Mouse (Mus musculus): Measurements from ENCODE around the gene Accs. TPM values are rescaled to one million over a fixed set of nuclear protein-coding genes. Genes with fewer than 3 reads are reported as not detected.

Gene Accs
- polyA plus RNA-seq, 1 experiment from 2014 or later, result 8.8 TPM

DNA sequence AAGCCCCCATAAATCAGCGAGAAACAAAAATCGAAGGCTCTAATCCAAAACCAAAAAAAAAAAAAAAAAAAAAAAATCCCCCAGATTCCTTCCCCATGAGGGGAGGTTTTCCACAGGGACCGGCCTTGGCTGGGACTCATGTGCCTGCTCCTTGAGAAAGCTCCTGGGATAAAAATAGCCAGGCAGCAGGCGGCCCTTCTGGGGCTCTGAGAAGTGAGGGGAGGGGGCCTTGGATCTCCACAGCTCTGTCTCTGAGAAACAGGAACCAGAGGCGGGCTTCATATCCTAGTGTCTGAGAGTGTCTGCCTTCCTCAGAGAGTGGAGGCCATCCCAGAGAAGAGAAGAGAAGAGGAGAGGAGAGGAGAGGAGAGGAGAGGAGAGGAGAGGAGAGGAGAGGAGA is 27.3 kb upstream of the Accs start:
- no peak overlapping the region for H3K4me2 ChIP-seq
- H3K9me3 ChIP-seq, result no peaks in the 10 kb centered on the region
- WGBS, result 63% methylated on average over 5 of the region's 5 CpGs
- no peak overlapping the region for H3K9ac ChIP-seq
- no peak for ATAC-seq (ENCODE audit: insufficient number of reproducible peaks, insufficient read depth, low FRiP score, low TSS enrichment, low read depth)
- peaks cover 24% of the 10 kb centered on the region for H3K4me1 ChIP-seq
- no peak overlapping the region for H3K27ac ChIP-seq
- no peaks in the 10 kb centered on the region for H3K36me3 ChIP-seq
- H3K27me3 ChIP-seq, result 0 out of 2 replicates have a peak, but pooled peaks cover 3% of the 10 kb centered on the region
- H3K4me3 ChIP-seq, result no peak overlapping the region

GRCm38 (mm10) chr2:93874606-93875005 is 24.9 kb upstream of the Accs start:
- H3K9me3 ChIP-seq, result no peaks in the 10 kb centered on the region
- H3K4me3 ChIP-seq, result no peak overlapping the region
- peaks cover 26% of the 10 kb centered on the region for H3K4me1 ChIP-seq
- ATAC-seq (ENCODE audit: insufficient number of reproducible peaks, insufficient read depth, low FRiP score, low TSS enrichment, low read depth), result no peak
- WGBS, result 89% methylated on average over 3 of the region's 3 CpGs
- H3K27me3 ChIP-seq, result 0 out of 2 replicates have a peak, but pooled peaks cover 3% of the 10 kb centered on the region
- no peaks in the 10 kb centered on the region for H3K36me3 ChIP-seq
- no peak overlapping the region for H3K9ac ChIP-seq
- H3K4me2 ChIP-seq, result no peak overlapping the region
- no peak overlapping the region for H3K27ac ChIP-seq

GRCm38 (mm10) chr2:93874227-93874514 is 24.4 kb upstream of the Accs start:
- H3K4me2 ChIP-seq, result no peak overlapping the region
- no peaks in the 10 kb centered on the region for H3K36me3 ChIP-seq
- 0 out of 2 replicates have a peak, but pooled peaks cover 3% of the 10 kb centered on the region for H3K27me3 ChIP-seq
- H3K9me3 ChIP-seq, result no peaks in the 10 kb centered on the region
- no peak overlapping the region for H3K27ac ChIP-seq
- H3K4me3 ChIP-seq, result no peak overlapping the region
- H3K9ac ChIP-seq, result no peak overlapping the region
- no peak for ATAC-seq (ENCODE audit: insufficient number of reproducible peaks, insufficient read depth, low FRiP score, low TSS enrichment, low read depth)
- H3K4me1 ChIP-seq, result peaks cover 26% of the 10 kb centered on the region
- 22% methylated on average over 2 of the region's 2 CpGs for WGBS

DNA sequence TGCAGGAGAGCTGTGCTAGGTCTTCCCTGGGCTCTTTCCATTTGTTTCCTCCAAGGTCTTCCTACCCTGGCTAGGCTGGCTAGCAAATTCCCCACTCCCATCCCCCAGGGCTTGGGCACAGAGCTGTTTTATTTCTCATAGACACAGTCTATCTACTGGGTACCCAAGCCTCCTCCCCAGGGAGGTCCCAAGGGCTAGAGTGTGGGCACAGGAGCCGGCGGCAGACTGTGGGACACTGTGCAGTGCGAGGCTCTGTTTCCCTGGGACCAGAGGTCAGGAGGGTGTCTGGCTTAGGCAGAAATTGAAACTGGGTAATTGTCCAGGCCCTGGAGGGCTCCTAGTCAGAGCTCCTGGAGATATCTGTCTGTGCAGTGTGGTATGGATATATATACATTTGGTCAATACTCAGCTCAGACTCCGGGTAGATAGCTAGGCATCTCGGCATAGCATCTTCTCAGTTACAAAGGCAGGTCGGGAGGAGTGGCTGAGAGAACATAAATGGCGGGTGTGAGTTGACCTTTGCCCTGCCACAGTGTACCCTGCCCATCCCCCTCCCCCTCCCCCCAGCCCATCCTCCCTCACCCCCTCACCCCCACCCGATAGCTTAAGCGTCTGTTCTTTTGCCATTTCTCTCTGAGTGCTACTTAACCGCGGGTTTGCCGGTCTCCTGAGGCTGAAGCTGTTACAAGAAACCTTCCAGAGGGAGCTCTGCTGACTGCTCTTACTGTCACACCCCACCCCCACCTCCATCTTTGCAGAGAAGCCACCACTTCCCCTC is 23.9 kb upstream of the Accs start:
- Histone ChIP-seq H3K27me3 (0 out of 2 replicates have a peak, but pooled peaks cover 7% of the 10 kb centered on the region), H3K9me3 (no peaks in the 10 kb centered on the region), H3K27ac (no peak overlapping the region), H3K9ac (no peak overlapping the region), H3K4me3 (no peak overlapping the region), H3K4me1 (peaks cover 26% of the 10 kb centered on the region), H3K36me3 (no peaks in the 10 kb centered on the region), H3K4me2 (no peak overlapping the region)
- 7% methylated on average over 12 of the region's 12 CpGs for WGBS
- no peak for ATAC-seq (ENCODE audit: insufficient number of reproducible peaks, insufficient read depth, low FRiP score, low TSS enrichment, low read depth)

GRCm38 (mm10) chr2:93872257-93872656 is 22.5 kb upstream of the Accs start:
- Histone ChIP-seq H3K27ac (peak overlapping the region; percentile 44; the same call in 1 of the 2 replicates), H3K36me3 (no peaks in the 10 kb centered on the region), H3K27me3 (0 out of 2 replicates have a peak, but pooled peaks cover 7% of the 10 kb centered on the region), H3K9ac (no peak overlapping the region; the same call in 1 of the 2 replicates), H3K9me3 (no peaks in the 10 kb centered on the region), H3K4me2 (no peak overlapping the region), H3K4me1 (peaks cover 26% of the 10 kb centered on the region), H3K4me3 (no peak overlapping the region)
- no peak for ATAC-seq (ENCODE audit: insufficient number of reproducible peaks, insufficient read depth, low FRiP score, low TSS enrichment, low read depth)
- WGBS, result 33% methylated on average over 7 of the region's 7 CpGs

DNA sequence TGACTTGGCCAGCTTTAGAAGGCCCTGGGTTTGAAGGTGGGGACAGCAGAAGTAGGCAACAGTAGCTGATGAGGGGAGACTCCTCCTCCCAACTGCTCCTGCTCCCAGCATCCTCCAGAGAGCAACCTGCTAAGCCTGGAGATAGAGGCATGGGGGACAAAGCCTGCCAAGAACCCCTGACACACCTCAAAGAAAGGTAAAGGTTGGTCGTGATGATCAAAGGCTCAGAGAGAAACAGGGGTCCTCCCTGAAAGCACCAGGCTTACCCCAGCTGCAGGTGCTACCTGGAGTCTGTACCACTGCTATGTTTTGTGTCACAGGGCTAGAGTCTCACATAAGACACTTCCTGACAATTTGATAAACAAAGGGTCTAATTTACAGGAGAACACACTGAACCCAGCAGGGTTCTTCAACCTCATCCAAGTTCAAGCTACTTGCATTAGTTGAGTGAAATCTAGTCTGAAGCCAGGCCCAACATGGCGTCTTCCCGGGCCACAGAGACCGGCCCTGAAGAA is 21.7 kb upstream of the Accs start:
- Histone ChIP-seq H3K4me2 (no peak overlapping the region), H3K36me3 (no peaks in the 10 kb centered on the region), H3K27me3 (0 out of 2 replicates have a peak, but pooled peaks cover 7% of the 10 kb centered on the region), H3K4me3 (no peak overlapping the region), H3K4me1 (peaks cover 26% of the 10 kb centered on the region), H3K27ac (peak overlapping the region; percentile 44; the same call in 1 of the 2 replicates), H3K9ac (no peak overlapping the region), H3K9me3 (no peaks in the 10 kb centered on the region)
- WGBS, result 84% methylated on average over 4 of the region's 4 CpGs
- ATAC-seq (ENCODE audit: insufficient number of reproducible peaks, insufficient read depth, low FRiP score, low TSS enrichment, low read depth), result no peak

DNA sequence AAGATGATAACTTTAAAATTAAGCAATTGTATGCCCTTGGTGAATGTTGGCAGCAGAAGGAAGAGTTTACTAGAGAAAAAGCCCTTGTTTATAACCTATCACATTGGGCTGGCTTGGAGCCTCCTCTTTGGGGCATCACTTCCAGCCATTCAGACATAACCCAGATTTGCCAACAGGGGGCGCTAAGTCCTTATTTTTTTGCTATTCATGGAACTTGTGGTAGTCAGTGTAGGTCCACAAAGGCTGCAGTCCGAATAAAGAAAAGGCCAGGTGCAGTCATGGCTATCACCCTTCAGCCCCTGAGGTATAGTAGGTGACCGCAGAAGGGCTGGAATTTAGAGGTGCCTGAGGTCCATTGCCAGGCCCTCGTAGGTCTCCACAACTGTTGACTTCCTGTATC is 21.1 kb upstream of the Accs start:
- no peak overlapping the region for H3K4me3 ChIP-seq
- WGBS, result 43% methylated on average over 4 of the region's 4 CpGs
- ATAC-seq (ENCODE audit: insufficient number of reproducible peaks, insufficient read depth, low FRiP score, low TSS enrichment, low read depth), result no peak
- no peaks in the 10 kb centered on the region for H3K36me3 ChIP-seq
- H3K27ac ChIP-seq, result no peak overlapping the region
- no peak overlapping the region for H3K4me2 ChIP-seq
- H3K27me3 ChIP-seq, result 0 out of 2 replicates have a peak, but pooled peaks cover 7% of the 10 kb centered on the region
- no peaks in the 10 kb centered on the region for H3K9me3 ChIP-seq
- peaks cover 26% of the 10 kb centered on the region for H3K4me1 ChIP-seq
- H3K9ac ChIP-seq, result no peak overlapping the region

DNA sequence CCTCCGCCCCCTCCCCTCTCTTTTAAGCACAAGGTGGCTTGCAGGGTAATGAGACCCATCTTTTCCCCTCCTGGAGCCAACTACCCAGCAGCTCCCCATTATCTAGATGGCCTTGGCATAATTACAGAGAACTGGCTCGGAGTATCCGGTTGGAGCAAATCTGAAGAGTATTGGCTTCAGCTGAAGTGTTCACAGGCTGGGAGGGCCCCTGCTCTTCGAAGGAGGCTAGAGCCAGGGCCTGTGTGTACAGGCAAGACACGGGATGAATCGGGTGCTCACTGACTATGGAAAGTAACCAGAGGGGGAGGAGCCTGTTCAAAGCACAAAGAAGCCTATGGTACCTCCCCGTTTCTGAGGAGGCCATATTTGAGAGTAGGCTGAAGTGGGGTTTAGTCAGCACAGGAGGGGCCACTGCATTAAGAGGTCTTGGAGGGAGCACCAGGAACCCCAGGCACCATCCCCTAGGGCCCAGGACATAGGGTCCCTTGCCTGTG is 19.4 kb upstream of the Accs start, which contains the start of gene Accsl:
TSS of gene Accsl (minus strand) at position 51 of the 494 bp plus-strand sequence.
- no peak for ATAC-seq (ENCODE audit: insufficient number of reproducible peaks, insufficient read depth, low FRiP score, low TSS enrichment, low read depth)
- no peak within 1 kb of the TSS for H3K27ac ChIP-seq

DNA sequence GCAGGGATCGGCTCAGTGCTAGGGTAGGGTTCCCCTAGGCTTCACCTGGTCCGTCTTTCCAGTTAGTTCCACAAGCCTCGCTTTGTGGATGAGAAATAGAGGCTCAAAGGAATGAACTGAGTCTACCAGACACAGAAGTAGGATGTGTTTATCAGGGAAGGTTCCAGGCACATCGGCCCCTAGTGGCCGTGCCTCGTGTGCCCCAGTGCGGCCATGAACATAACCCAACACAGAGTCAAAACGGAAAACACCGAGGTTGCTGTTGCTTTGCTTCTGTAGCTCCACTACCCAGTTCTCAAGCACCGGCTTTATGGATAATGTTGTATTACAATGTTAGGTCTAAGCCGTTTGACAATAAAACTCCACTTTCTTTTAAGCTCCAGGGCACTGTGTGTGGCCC is 18.8 kb upstream of the Accs start:
- Histone ChIP-seq H3K4me2 (no peak overlapping the region), H3K36me3 (no peaks in the 10 kb centered on the region), H3K9me3 (no peaks in the 10 kb centered on the region), H3K9ac (no peak overlapping the region), H3K27me3 (0 out of 2 replicates have a peak, but pooled peaks cover 4% of the 10 kb centered on the region), H3K4me3 (no peak overlapping the region), H3K4me1 (peaks cover 15% of the 10 kb centered on the region), H3K27ac (no peak overlapping the region)
- WGBS, result 82% methylated on average over 11 of the region's 11 CpGs
- ATAC-seq (ENCODE audit: insufficient number of reproducible peaks, insufficient read depth, low FRiP score, low TSS enrichment, low read depth), result no peak

More for the DNA sequence above, 19.4 kb upstream of the Accs start, which contains the start of gene Accsl:
- H3K4me3 ChIP-seq, result no peak within 1 kb of the TSS
- H3K4me1 ChIP-seq, result peaks cover 21% of the 10 kb centered on the region
- 0 out of 2 replicates have a peak, but pooled peaks cover 5% of the 10 kb centered on the region for H3K27me3 ChIP-seq
- WGBS, result 67% methylated on average over 7 of the region's 7 CpGs
- no peaks in the 10 kb centered on the region for H3K36me3 ChIP-seq
- H3K9me3 ChIP-seq, result no peaks in the 10 kb centered on the region
- H3K4me2 ChIP-seq, result no peak within 1 kb of the TSS
- no peak within 1 kb of the TSS for H3K9ac ChIP-seq

DNA sequence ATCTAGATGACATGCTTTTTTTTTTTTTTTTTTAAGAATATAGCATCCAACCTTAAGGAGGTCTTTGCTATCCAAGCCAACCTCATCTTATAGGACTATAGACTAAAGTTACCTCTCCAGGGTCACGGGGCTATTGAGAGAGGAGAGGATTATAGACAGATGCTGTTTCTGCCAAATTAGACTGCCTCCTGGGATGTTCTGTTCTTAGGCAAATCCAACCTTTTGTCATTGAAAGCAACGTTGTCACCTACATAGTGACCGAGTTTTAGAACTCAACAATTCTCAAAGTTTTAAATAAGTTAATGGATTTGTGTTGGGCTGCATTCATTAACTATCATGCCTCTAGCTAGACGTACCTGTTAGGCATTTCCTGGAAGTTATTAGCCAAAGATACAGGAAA is 13.5 kb upstream of the Accs start:
- Histone ChIP-seq H3K27ac (no peak overlapping the region), H3K4me1 (no peaks in the 10 kb centered on the region), H3K4me3 (no peak overlapping the region), H3K4me2 (no peak overlapping the region), H3K9me3 (no peaks in the 10 kb centered on the region), H3K27me3 (no peaks in the 10 kb centered on the region), H3K36me3 (no peaks in the 10 kb centered on the region), H3K9ac (no peak overlapping the region)
- ATAC-seq (ENCODE audit: insufficient number of reproducible peaks, insufficient read depth, low FRiP score, low TSS enrichment, low read depth), result no peak
- WGBS, result 63% methylated on average over 4 of the region's 4 CpGs

DNA sequence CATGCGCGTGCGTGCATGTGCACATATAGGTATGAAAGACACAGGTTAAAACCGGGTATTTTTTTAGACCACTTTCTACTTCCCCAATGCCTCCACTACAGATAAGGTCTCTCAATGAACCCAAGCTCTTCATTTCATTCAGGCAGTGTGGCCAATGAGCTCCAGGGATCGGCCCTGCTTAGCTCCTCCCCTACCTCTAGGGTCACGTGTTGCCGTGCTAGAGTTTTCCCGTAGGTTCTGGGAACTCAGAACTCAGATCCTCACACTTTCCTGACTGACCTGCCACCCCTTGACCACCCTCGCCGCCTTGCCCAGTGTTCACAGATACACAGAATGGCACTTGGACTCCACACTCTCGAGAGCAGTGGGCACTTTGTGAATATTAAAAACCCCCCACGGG is 9.1 kb upstream of the Accs start:
- no peaks in the 10 kb centered on the region for H3K4me1 ChIP-seq
- no peak overlapping the region for H3K9ac ChIP-seq
- no peaks in the 10 kb centered on the region for H3K9me3 ChIP-seq
- no peak for ATAC-seq (ENCODE audit: insufficient number of reproducible peaks, insufficient read depth, low FRiP score, low TSS enrichment, low read depth)
- H3K4me3 ChIP-seq, result no peak overlapping the region
- H3K27me3 ChIP-seq, result no peaks in the 10 kb centered on the region
- 68% methylated on average over 12 of the region's 12 CpGs for WGBS
- H3K27ac ChIP-seq, result no peak overlapping the region
- H3K36me3 ChIP-seq, result no peaks in the 10 kb centered on the region
- no peak overlapping the region for H3K4me2 ChIP-seq

DNA sequence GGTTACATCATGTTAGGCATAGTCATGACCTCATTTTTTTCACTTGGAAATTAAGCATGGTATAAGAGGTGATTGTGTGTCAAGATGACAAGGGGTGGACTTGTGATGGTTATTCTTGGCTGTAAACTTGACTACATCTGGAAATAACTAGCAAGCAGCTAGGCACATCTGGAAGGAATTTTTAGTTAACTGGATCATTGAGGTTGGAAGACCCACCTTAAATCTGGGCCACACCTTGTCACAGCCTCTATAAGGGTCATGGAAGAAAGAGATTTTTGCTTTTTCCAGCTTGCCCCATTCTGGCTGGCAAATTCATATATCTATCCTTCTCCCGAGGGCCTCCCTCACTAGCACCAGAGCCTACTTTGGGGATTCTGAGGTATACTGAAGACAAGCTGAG is 1.6 kb upstream of the Accs start:
- Histone ChIP-seq H3K27me3 (0 out of 2 replicates have a peak, but pooled peaks cover 3% of the 10 kb centered on the region), H3K27ac (no peak overlapping the region), H3K4me3 (no peak overlapping the region), H3K4me2 (no peak overlapping the region), H3K9ac (no peak overlapping the region), H3K4me1 (peaks cover 20% of the 10 kb centered on the region), H3K36me3 (peaks cover 4% of the 10 kb centered on the region; the same call in 1 of the 2 replicates), H3K9me3 (no peaks in the 10 kb centered on the region)
- no peak for ATAC-seq (ENCODE audit: insufficient number of reproducible peaks, insufficient read depth, low FRiP score, low TSS enrichment, low read depth)
- WGBS, result 60% methylated on average over 1 of the region's 1 CpGs
